Mouse (Mus musculus) layer of hippocampus, postnatal 25 days (tissue): ENCODE measurements around the gene Sptlc2. TPM values are rescaled to one million over a fixed set of nuclear protein-coding genes. Genes with fewer than 3 reads are reported as not detected.

ENCODE experiments used
- DNase-seq, 2 experiments: peaks; one replicate each; pipeline ENCODE4 v3.0.0; 2022; ENCODE audit warnings: mixed read lengths in 2 of 2, low spot score in 1 of 2; ENCODE audit errors: extremely low spot score in 1 of 2
- total RNA-seq, 2 experiments: library from RNA; stranded (reverse); gene quantifications; 2 replicates each; pipeline ENCODE4 v1.2.3; 2021

The Sptlc2 gene
- 10 to 100 TPM; 30.8 to 41.6 TPM for total RNA-seq

GRCm38 (mm10) chr12:87388122-87388774, at the start of gene Sptlc2:
Gene Sptlc2 (minus strand): TSS chr12:87388355.
- peak; percentile 94 to 95 for DNase-seq

- no peak for DNase-seq
These were observed 40.7 kb upstream of the Sptlc2 start for GRCm38 (mm10) chr12:87428885-87429284.

GRCm38 (mm10) chr12:87428295-87428694, 40.1 kb upstream of the Sptlc2 start:
- no peak for DNase-seq

DNA sequence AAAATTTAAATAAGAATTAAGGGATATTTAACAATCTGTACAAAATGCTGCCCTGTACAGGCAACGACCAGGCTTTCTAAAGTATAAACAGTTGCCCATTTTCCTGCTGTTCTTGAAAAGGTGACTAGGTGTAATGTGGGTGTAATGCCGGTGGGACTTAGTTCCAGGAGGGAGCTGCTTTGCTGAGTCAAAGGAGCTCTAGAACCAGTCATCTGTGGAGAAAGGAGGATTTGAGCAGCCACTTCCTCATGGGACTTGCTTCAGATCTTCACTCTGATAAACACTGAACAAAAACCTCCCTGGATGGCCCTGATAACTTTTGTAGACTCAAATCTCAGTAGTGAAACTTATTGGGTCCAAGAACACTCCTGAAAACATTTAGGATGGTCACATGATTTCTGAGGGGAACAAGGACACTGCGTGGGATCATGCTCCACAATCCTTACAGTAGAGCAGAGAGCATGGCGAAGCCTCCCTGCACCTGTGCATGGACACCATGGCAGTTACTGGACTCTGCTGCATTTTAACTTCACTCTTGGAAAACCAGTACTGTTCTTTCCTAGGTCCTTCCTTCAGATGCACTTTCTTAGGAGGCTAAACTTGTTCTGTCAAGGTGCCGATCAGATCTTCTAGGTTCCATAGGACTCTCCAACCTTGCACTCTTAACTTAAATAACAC, 38.3 kb upstream of the Sptlc2 start:
- no peak for DNase-seq

DNA sequence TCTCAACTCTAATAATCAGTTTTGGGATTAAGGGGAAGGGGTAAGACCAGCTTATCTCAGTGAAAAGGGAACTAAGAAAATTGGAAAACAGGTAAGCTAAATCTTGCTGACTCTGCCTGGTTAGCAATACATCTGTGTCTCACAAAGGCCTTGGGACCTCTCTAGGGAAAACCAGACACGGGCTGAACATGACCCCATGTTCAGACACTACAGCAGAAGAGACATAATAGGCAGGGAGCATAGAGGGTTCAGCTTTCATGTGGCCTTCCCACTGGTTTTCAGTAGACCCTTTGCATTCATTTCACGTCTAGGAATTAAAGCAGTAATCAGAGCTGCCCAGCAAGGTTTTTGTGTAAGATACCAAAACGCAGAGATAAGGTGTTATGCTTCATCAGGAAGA, 36.4 kb upstream of the Sptlc2 start:
- no peak for DNase-seq

GRCm38 (mm10) chr12:87423700-87424099, 35.5 kb upstream of the Sptlc2 start:
- DNase-seq: no peak

DNA sequence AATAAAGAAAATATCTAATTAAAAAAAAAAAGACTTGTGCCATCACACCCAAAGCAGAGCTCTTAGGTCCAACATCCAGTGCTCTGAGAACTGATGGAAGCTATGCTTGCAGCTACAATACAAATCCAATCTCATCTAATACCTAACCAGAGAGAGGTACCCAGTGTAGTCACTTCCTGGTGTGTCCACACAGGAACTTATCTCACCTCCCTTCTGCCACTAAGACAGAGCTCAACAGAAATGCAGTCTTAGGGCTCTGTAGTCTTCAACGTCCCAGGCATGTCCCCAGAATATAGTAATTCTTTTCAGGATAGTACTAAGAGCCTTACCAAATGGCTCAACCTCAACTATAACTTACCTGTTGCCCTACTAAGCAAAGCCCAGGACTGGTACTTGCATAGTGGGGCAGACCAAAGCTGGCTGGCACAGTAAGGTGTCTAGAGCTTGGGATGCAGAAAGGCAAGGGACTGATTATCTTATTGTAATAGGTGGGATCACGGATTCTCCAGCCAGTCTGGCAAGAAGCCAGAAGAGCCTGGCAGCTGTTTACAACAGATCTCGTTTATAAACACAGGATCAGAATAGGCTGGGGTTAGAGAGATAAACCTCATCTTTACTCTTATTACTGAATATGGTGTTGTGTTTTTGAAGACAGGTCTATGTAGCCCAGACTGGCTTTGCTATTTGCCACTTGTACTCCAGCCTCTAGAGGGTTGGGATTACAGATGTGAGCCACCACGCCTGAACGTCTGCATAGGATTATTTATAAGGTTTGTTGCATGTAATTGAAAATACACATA, 33.8 kb upstream of the Sptlc2 start:
- no peak for DNase-seq

GRCm38 (mm10) chr12:87419974-87420485, 31.9 kb upstream of the Sptlc2 start:
- DNase-seq: no peak

DNA sequence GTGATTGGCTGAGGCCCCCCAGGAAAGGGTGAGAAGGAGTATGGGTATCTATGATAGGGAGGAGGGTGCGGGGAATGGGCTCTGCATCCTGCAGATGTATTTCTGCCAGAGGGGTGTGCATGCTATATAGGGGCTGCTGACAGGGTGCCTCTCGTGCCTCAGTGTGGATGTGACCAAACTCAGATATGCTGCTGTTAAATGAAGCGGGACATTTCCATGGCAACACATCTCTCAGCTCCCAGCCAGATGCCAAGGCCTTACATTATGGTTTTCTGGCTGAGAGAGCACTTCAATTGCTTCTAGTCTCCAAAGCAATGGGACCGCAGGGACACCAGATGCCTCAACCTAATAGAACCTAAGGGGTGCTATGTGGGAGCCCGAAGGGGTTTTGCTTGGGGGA, 30.8 kb upstream of the Sptlc2 start:
- DNase-seq: no peak

- DNase-seq: peak in 1 of 2 experiments; percentile 47
These were observed 28.5 kb upstream of the Sptlc2 start for GRCm38 (mm10) chr12:87416690-87417089.

DNA sequence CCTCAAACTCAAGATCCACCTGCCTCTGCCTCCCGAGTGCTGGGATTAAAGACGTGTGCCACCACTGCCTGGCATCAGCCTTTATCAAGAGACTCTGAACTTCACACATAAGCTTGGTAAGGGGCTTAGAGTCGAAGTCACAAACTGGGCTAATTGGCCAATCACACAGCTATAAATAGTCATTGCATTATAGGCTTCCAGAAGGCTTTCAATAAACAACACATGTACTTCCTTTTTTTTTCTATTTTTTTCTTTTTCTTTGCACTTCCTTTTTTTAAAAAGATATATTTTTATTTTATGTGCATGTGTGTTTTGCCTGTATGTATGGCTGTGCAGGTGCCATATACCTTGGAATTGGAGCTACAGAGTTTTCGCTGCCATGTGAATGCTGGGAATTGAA, 27.2 kb upstream of the Sptlc2 start:
- DNase-seq: no peak

DNA sequence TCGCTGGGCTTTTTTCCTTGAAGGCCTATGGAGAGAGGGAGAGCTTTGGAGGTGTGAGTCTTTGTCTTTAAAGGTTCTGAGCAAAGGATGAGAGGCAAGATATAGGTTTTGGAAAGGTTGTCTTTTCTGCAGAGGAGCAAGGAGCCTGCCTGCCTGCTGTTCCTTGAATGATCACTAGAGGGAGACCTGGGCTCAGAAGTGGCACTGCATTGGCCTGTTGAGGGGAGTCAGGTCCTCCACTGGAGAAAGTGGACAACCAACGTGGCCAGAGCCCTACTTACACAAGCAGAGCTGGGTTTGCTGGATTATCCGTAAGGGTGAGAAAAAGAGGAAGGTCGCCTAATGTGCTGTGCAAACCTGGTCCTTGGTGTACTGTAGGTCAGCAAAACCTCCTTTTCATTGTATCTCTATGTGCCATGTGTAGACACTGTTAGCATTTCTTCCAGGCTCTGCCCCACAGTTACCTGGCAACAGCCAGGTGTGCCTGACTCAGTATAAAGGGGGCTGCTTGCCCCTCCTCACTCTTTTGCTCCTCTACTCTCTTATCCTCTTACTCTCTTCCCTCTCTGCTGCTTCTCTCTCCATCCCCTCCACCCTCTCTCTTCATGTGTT, 25.1 kb upstream of the Sptlc2 start:
- peak; percentile 49 to 85 for DNase-seq

DNA sequence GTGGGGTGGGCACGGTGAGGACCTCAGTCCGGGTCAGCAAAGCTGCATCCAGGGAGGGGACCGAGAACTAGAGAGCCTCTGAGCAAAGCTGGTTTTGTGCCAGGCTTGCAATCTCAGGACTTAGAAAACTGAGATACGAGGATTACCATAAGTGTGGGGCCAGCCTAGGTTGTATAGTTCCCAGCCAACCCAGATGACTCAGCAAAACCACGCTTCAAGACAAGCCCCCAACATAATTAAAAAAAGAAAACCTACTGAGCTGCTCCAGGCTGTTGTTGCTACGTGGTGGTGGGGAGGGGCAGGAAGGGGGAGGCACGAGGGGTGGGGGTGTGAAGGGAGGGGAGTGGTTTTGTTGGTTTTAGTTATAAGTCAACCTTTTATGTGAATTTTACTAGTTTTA, 22.8 kb upstream of the Sptlc2 start:
- no peak for DNase-seq

DNA sequence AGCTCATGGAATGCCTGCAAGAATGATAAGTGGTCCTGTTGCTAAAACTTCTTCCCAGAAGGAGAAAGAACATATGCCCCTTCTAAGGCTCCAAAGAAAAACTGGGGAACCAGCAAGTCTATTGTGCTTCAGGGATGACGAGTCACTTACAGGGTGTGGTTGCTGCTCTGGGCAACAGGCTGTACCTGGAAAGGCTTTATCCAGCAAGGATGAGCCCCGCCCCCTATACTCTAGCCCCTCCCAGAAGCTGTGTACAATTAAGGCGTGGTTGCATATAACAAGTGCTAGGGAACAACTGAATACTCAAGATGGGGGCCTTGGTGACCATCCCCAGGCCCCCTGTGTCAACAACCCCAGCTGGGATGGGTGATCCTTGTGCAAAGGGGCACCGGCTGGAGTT, 21.0 kb upstream of the Sptlc2 start:
- no peak for DNase-seq

DNA sequence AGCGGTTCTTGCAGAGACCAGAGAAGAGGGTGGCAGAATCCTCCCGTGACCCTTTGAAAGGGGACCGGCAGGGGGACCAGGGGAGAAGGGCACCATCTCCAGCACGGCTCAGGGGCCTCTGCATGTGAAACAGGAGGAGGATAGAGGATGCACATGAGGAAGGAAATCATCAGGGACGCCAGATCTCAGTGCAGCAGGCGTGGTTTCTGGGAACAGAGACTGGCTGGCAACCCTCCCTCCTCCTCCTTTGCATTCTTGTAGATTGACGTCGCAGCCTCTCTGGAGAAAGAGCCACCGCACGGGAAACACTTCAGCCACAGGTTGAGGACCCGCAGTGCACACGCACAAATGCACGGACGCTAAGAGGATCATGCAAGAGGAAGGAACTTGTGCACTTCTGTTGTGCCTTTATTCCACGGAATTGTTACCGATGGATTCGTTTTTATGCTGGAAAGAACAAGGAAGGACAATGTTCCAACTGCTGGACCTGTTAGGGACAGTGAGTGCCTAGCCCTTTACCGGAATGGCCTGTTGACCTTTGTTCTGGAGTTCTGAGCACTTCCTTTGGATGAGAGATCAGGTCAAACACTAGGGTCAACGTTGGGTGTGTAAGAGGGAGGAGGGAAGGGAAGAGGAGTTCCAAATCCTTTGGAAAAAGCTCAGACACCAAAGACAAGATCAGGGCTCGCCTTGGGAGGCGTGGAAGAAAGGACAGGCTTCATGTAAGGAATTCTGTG, 19.9 kb upstream of the Sptlc2 start:
- DNase-seq: no peak

- no peak for DNase-seq
These were observed 17.6 kb upstream of the Sptlc2 start for GRCm38 (mm10) chr12:87405721-87406120.

- DNase-seq: no peak
These were observed 17.0 kb upstream of the Sptlc2 start for GRCm38 (mm10) chr12:87405165-87405564.

DNA sequence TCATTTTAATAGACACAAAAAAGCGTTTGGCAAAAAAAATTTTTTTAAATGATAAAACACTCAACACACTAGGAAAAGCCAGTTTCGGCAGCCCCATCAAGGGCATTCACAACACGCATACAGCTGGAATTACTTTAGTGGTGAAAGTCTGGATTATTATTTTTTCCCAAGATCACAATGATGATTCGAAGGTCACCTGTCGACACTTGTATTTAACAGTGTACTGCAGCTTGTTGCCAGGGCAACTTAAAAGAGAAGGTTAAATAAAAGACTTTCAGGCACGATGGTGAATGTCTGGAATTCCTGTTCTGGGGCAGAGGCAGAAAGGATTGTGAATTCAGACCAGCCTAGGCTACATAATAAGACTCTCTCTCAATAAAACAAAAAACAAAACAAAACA, 13.7 kb upstream of the Sptlc2 start:
- no peak for DNase-seq

GRCm38 (mm10) chr12:87399119-87399819, 11.1 kb upstream of the Sptlc2 start:
- DNase-seq: no peak
